Comparison of ENCODE assay signal across 9 mouse cellular contexts in genomic region chr4:61998366-61998765, GRCm38 (mm10). TPM values are rescaled to one million over a fixed set of nuclear protein-coding genes. Genes with fewer than 3 reads are reported as not detected.
A peak's percentile ranks its signal among the peaks of the same experiment; 100 is the strongest.
DNase-seq lines count a peak whose midpoint lies in the region; ATAC-seq and TF ChIP-seq lines count a peak whose summit lies in the region.
"Had no signal": no experiment of that assay in that cellular context is flagged by ENCODE, and none has a peak within 500 bp of the region (broad histone marks: within the 10 kb centered on the region; RNA-seq: fewer than 3 reads in every experiment).

No protein-coding gene starts in this region.

- no peaks in the 10 kb centered on the region for H3K9me3 ChIP-seq in forebrain, embryonic 12.5 days
- no peaks in the 10 kb centered on the region for H3K9me3 ChIP-seq in forebrain, embryonic 13.5 days (replicated peaks)
- H3K9me3 ChIP-seq in liver, embryonic 11.5 days (ENCODE audit: control insufficient read depth, low read length), result no peaks in the 10 kb centered on the region

- no peaks in the 10 kb centered on the region for H3K27me3 ChIP-seq in forebrain, embryonic 12.5 days
- H3K27me3 ChIP-seq in forebrain, embryonic 13.5 days, result no peaks in the 10 kb centered on the region
- no peaks in the 10 kb centered on the region for H3K27me3 ChIP-seq in liver, adult 2 months (ENCODE audit: control insufficient read depth, insufficient read depth, low read length)
- H3K27me3 ChIP-seq in liver, embryonic 11.5 days (replicated peaks; ENCODE audit: control insufficient read depth, insufficient read depth, low read length), result no peaks in the 10 kb centered on the region

- H3K79me2 ChIP-seq in liver, adult 2 months (ENCODE audit: control insufficient read depth, insufficient read depth, low read length), result no peaks in the 10 kb centered on the region

- TF ChIP-seq CTCF in liver, adult 2 months (IDR thresholded peaks at IDR 0.05; ENCODE audit: low read depth, low read length), result peak; percentile 80

- no peak overlapping the region for H3K4me3 ChIP-seq in forebrain, embryonic 12.5 days (replicated peaks)
- H3K4me3 ChIP-seq in forebrain, embryonic 13.5 days, result no peak overlapping the region
- H3K4me3 ChIP-seq in liver, adult 2 months (ENCODE audit: insufficient read depth, low read depth, low read length), result no peak overlapping the region
- no peak overlapping the region for H3K4me3 ChIP-seq in liver, embryonic 11.5 days (ENCODE audit: low read depth, low read length)

- H3K4me1 ChIP-seq in forebrain, embryonic 12.5 days, result no peaks in the 10 kb centered on the region
- H3K4me1 ChIP-seq in forebrain, embryonic 13.5 days, result no peaks in the 10 kb centered on the region
- no peaks in the 10 kb centered on the region for H3K4me1 ChIP-seq in liver, adult 2 months (ENCODE audit: control insufficient read depth, insufficient read depth, low read length)
- no peaks in the 10 kb centered on the region for H3K4me1 ChIP-seq in liver, embryonic 11.5 days (replicated peaks; ENCODE audit: control insufficient read depth, insufficient read depth, low read length)

- ATAC-seq in forebrain, embryonic 12.5 days (ENCODE audit: low FRiP score), result peak; percentile 46; the same call in 1 of the 2 replicates
- ATAC-seq in forebrain, embryonic 13.5 days, result no peak
- no peak for ATAC-seq in liver, embryonic 11.5 days (replicated peaks; ENCODE audit: low FRiP score)
- no peak for ATAC-seq in erythroblast, adult 5-6 weeks (replicated peaks; ENCODE audit: low FRiP score, poor library complexity, severe bottlenecking)

- no peaks in the 10 kb centered on the region for H3K36me3 ChIP-seq in forebrain, embryonic 12.5 days (replicated peaks)
- H3K36me3 ChIP-seq in forebrain, embryonic 13.5 days (ENCODE audit: poor library complexity, severe bottlenecking), result no peaks in the 10 kb centered on the region
- H3K36me3 ChIP-seq in liver, adult 2 months (ENCODE audit: control insufficient read depth, insufficient read depth, low read length), result no peaks in the 10 kb centered on the region
- no peaks in the 10 kb centered on the region for H3K36me3 ChIP-seq in liver, embryonic 11.5 days (ENCODE audit: control insufficient read depth, insufficient read depth, low read length)

- no peak for DNase-seq in liver, adult 2 months (ENCODE audit: extremely low read depth, low read depth, low spot score)
- no peak for DNase-seq in liver, embryonic 11.5 days (ENCODE audit: low spot score)
- DNase-seq in ZHBTc4 (ENCODE audit: low read depth, low spot score), result peak; percentile 66
- DNase-seq in forelimb bud, embryonic 11.5 days (ENCODE audit: low read depth, low spot score), result peak; percentile 13
- peak; percentile 10 for DNase-seq in lung, postnatal 25 days (ENCODE audit: low spot score)

- no peak overlapping the region for H3K9ac ChIP-seq in forebrain, embryonic 12.5 days
- H3K9ac ChIP-seq in forebrain, embryonic 13.5 days, result no peak overlapping the region
- no peak overlapping the region for H3K9ac ChIP-seq in liver, adult 2 months (ENCODE audit: low read depth, low read length)
- H3K9ac ChIP-seq in liver, embryonic 11.5 days (ENCODE audit: low read depth, low read length), result no peak overlapping the region

- 29% methylated on average over 4 of the region's 4 CpGs for WGBS in forebrain, embryonic 12.5 days
- WGBS in forebrain, embryonic 13.5 days, result 15% methylated on average over 4 of the region's 4 CpGs
- WGBS in liver, adult 2 months, result 10% methylated on average over 4 of the region's 4 CpGs
- 21% methylated on average over 4 of the region's 4 CpGs for WGBS in liver, embryonic 11.5 days

- TF ChIP-seq POLR2A in liver, adult 2 months (IDR thresholded peaks at IDR 0.05; ENCODE audit: extremely low read depth, insufficient read depth, low read length), result no peak

- no peak overlapping the region for H3K27ac ChIP-seq in forebrain, embryonic 12.5 days
- H3K27ac ChIP-seq in forebrain, embryonic 13.5 days, result no peak overlapping the region
- H3K27ac ChIP-seq in liver, adult 2 months (replicated peaks; ENCODE audit: insufficient read depth, low read depth, low read length), result no peak overlapping the region
- no peak overlapping the region for H3K27ac ChIP-seq in liver, embryonic 11.5 days (ENCODE audit: low read depth, low read length)

- H3K4me2 ChIP-seq in forebrain, embryonic 12.5 days, result no peak overlapping the region
- H3K4me2 ChIP-seq in forebrain, embryonic 13.5 days, result no peak overlapping the region
- H3K4me2 ChIP-seq in liver, embryonic 11.5 days, result no peak overlapping the region

RNA-seq across cellular contexts. Expression of gene Mup20, which starts 55.6 kb away (rescaled TPM):
- polyA plus RNA-seq in forebrain, embryonic 12.5 days (2016; fragmentation: Nextera tagmentation; extraction: Ambion mirVana), result not detected in 2 replicates
- not detected in 2 replicates for polyA plus RNA-seq in forebrain, embryonic 13.5 days (2015; fragmentation: Nextera tagmentation; extraction: Ambion mirVana)
- 305 and 383 TPM in 2 replicates for total RNA-seq in liver, adult 2 months (2014; rRNA removed)
- polyA plus RNA-seq in liver, adult 2 months (2012; rRNA removed), result 14.3 and 24.3 TPM in 2 replicates
- polyA plus RNA-seq in liver, embryonic 11.5 days (2014; fragmentation: Nextera tagmentation; extraction: Ambion mirVana), result not detected in 2 replicates
- not detected in 2 replicates for total RNA-seq in erythroblast, adult 5-6 weeks (2015; ENCODE audit: low replicate concordance)
- total RNA-seq in erythroblast, adult 5-6 weeks (2017; ENCODE audit: low replicate concordance), result not detected in 2 replicates
- total RNA-seq: heart, adult 18-20 months had no signal

Comparison
In these comparisons a context has a peak if more than half of its experiments do, and no peak if none do; other contexts are left out.
1. RNA of gene Mup20, which starts 55.6 kb away (polyA plus RNA-seq): 14.3 to 24.3 TPM in liver, adult 2 months; not detected in forebrain, embryonic 12.5 days, not detected in forebrain, embryonic 13.5 days and not detected in liver, embryonic 11.5 days; every median in the first group is over 10 times any median in the second.
2. DNase-seq: peak in ZHBTc4 (single experiment), forelimb bud, embryonic 11.5 days (single experiment) and lung, postnatal 25 days (single experiment); none in liver, adult 2 months (single experiment) and liver, embryonic 11.5 days (single experiment).